Mouse (Mus musculus) E14TG2a.4 (cell line): ENCODE measurements around the gene Ano10.

Experiments
- CTCF ChIP-seq: conservative IDR thresholded peaks from 2 replicates; pipeline ENCODE4 v1.5.1; 2014; ENCODE audit warnings: low read length
- NANOG ChIP-seq: IDR thresholded peaks from 2 replicates; pipeline ENCODE4 v1.6.1; 2014; ENCODE audit warnings: borderline replicate concordance, low read length, mixed read lengths
- POU5F1 ChIP-seq: IDR thresholded peaks from 2 replicates; pipeline ENCODE4 v1.6.1; 2014; ENCODE audit warnings: low read length, borderline replicate concordance

- TF ChIP-seq CTCF (no peak), NANOG (no peak), POU5F1 (no peak)
Observed at GRCm38 (mm10) chr9:122314386-122314785, 20.2 kb upstream of the Ano10 start.
